Mouse (Mus musculus) megakaryocyte, embryonic 14.5 days (primary cell): ENCODE results near the gene Hoxd11.

Experiments used
- FLI1 ChIP-seq: IDR thresholded peaks from 2 replicates; pipeline ENCODE4 v1.6.1; 2012; ENCODE audit warnings: low read length, inconsistent platforms, mixed read lengths
- GATA1 ChIP-seq: IDR thresholded peaks from 3 replicates; pipeline ENCODE4 v1.6.1; 2012; ENCODE audit warnings: mixed read lengths, low read length, inconsistent platforms, borderline replicate concordance

GRCm38 (mm10) chr2:74727640-74728302, 48.4 kb downstream of the Hoxd11 start:
- TF ChIP-seq FLI1: no peak
- no peak for TF ChIP-seq GATA1
